Mouse (Mus musculus) brain, adult 10 weeks (tissue): ENCODE data around the gene Cyp2c50. TPM values are rescaled to one million over a fixed set of nuclear protein-coding genes. Genes with fewer than 3 reads are reported as not detected.

Experiments used
- polyA plus RNA-seq: library from polyadenylated mRNA; stranded (reverse); fragments of 350-450 nt; fragmentation: Illumina TruSeq; extraction: RNeasy Lipid Tissue Mini Kit (QIAGEN cat#74804); gene quantifications from one replicate; pipeline ENCODE4 v1.2.3, GENCODE M21; 2015; ENCODE audit warnings: low read depth, low replicate concordance

The Cyp2c50 gene
- polyA plus RNA-seq = not detected

DNA sequence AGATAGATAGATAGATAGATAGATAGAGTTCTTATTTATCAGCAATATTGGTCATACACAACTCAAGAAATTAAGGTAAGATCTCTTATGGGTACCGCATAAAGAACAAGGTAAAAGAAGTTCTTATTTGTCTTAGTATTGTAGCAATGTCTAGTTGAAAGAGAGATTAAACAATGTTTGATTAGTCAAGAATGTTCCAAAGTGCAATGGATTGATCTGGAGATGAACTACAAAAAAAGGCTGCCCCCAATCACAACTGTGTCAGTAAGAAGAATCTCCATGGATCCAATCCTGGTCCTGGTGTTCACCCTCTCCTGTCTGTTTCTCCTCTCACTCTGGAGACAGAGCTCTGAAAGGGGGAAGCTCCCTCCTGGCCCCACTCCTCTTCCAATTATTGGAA lies at the start of gene Cyp2c50:
Cyp2c50 (plus strand) TSS at position 268 of the 400 bp plus-strand sequence.

DNA sequence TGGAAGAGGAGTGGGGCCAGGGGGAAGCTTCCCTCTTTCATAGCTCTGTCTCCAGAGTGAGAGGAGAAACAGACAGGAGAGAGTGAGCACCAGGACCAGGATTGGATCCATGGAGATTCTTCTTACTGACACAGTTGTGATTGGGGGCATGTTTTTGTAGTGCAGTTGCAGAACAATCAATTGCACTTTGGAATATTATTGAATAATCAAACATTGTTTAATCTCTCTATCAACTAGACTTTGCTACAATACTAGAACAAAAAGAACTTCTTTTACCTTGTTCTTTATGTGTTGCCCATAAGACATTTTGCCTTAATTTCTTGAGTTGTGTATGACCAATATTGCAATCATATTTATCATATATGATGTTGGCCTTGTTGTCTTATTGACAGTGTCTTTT lies 15.8 kb upstream of the Cyp2c50 start, which contains the start of gene Cyp2c54:
Cyp2c54 (minus strand) TSS at position 127 of the 400 bp plus-strand sequence.

Other genes with a start within 250 kb of the Cyp2c50 start
- not detected for gene Cyp2c69, start 202.9 kb upstream of the Cyp2c50 start, polyA plus RNA-seq
- 0.24 TPM for gene Cyp2c37, start 97.3 kb upstream of the Cyp2c50 start, polyA plus RNA-seq
- not detected for gene Cyp2c54, start 15.9 kb upstream of the Cyp2c50 start, polyA plus RNA-seq
- not detected for gene Cyp2c70, start 97.6 kb downstream of the Cyp2c50 start, polyA plus RNA-seq
- gene Pdlim1, start 182.2 kb downstream of the Cyp2c50 start, polyA plus RNA-seq = 20.5 TPM